Mouse (Mus musculus): ENCODE data around the gene Ppox. TPM values are rescaled to one million over a fixed set of nuclear protein-coding genes. Genes with fewer than 3 reads are reported as not detected.

Ppox gene
- polyA plus RNA-seq, 1 experiment from 2014 or later: 11.4 TPM

- no peak for ATAC-seq
- no peak overlapping the region for H3K27ac ChIP-seq (ENCODE audit: low read depth, low read length)
- no peaks in the 10 kb centered on the region for H3K9me3 ChIP-seq (ENCODE audit: control insufficient read depth)
- 83% methylated on average over 4 of the region's 4 CpGs for WGBS
- peaks cover 68% of the 10 kb centered on the region for H3K36me3 ChIP-seq (ENCODE audit: control insufficient read depth, insufficient read depth)
- H3K4me1 ChIP-seq (replicated peaks; ENCODE audit: control insufficient read depth, insufficient read depth, low read length): no peaks in the 10 kb centered on the region
- H3K4me3 ChIP-seq (ENCODE audit: low read depth, low read length): no peak overlapping the region
- H3K27me3 ChIP-seq (replicated peaks; ENCODE audit: control insufficient read depth, insufficient read depth, low read length): no peaks in the 10 kb centered on the region
- no peak overlapping the region for H3K9ac ChIP-seq (ENCODE audit: low read depth, low read length)
- no peak overlapping the region for H3K4me2 ChIP-seq (replicated peaks; ENCODE audit: low read depth)
- TF ChIP-seq CTCF (IDR thresholded peaks at IDR 0.05; ENCODE audit: low read depth): no peak
Observed at GRCm38 (mm10) chr1:171235791-171236190, 45.2 kb downstream of the Ppox start.

GRCm38 (mm10) chr1:171234538-171234937 is 46.4 kb downstream of the Ppox start:
- peaks cover 62% of the 10 kb centered on the region for H3K36me3 ChIP-seq (ENCODE audit: control insufficient read depth, insufficient read depth)
- H3K4me2 ChIP-seq (replicated peaks; ENCODE audit: low read depth): no peak overlapping the region
- H3K9me3 ChIP-seq (ENCODE audit: control insufficient read depth): no peaks in the 10 kb centered on the region
- ATAC-seq: no peak
- H3K4me1 ChIP-seq (replicated peaks; ENCODE audit: control insufficient read depth, insufficient read depth, low read length): no peaks in the 10 kb centered on the region
- TF ChIP-seq CTCF (IDR thresholded peaks at IDR 0.05; ENCODE audit: low read depth): no peak
- no peak overlapping the region for H3K4me3 ChIP-seq (ENCODE audit: low read depth, low read length)
- no peaks in the 10 kb centered on the region for H3K27me3 ChIP-seq (replicated peaks; ENCODE audit: control insufficient read depth, insufficient read depth, low read length)
- no peak overlapping the region for H3K27ac ChIP-seq (ENCODE audit: low read depth, low read length)
- WGBS: 85% methylated on average over 4 of the region's 4 CpGs
- H3K9ac ChIP-seq (ENCODE audit: low read depth, low read length): no peak overlapping the region

GRCm38 (mm10) chr1:171234126-171234525 is 46.9 kb downstream of the Ppox start, which contains the start of gene Fcer1g:
Gene Fcer1g (minus strand): TSS chr1:171234365.
- Histone ChIP-seq H3K4me1 (replicated peaks; ENCODE audit: control insufficient read depth, insufficient read depth, low read length) (no peaks in the 10 kb centered on the region), H3K9ac (ENCODE audit: low read depth, low read length) (no peak within 1 kb of the TSS), H3K36me3 (ENCODE audit: control insufficient read depth, insufficient read depth) (peaks cover 57% of the 10 kb centered on the region), H3K4me2 (replicated peaks; ENCODE audit: low read depth) (no peak within 1 kb of the TSS), H3K9me3 (ENCODE audit: control insufficient read depth) (no peaks in the 10 kb centered on the region), H3K27me3 (replicated peaks; ENCODE audit: control insufficient read depth, insufficient read depth, low read length) (no peaks in the 10 kb centered on the region), H3K4me3 (ENCODE audit: low read depth, low read length) (no peak within 1 kb of the TSS; the same call in 1 of the 2 replicates), H3K27ac (ENCODE audit: low read depth, low read length) (peak within 1 kb of the TSS; percentile 23; the same call in 1 of the 2 replicates)
- 90% methylated on average over 14 of the region's 14 CpGs for WGBS
- TF ChIP-seq CTCF (IDR thresholded peaks at IDR 0.05; ENCODE audit: low read depth): no peak
- no peak for ATAC-seq

GRCm38 (mm10) chr1:171232800-171233730 is 47.9 kb downstream of the Ppox start:
- H3K4me1 ChIP-seq (replicated peaks; ENCODE audit: control insufficient read depth, insufficient read depth, low read length): no peaks in the 10 kb centered on the region
- WGBS: 67% methylated on average over 12 of the region's 12 CpGs
- no peak overlapping the region for H3K9ac ChIP-seq (ENCODE audit: low read depth, low read length)
- H3K27ac ChIP-seq (ENCODE audit: low read depth, low read length): 0 out of 2 replicates have a peak overlapping the region, but pooled peaks have one; percentile 23
- TF ChIP-seq CTCF (IDR thresholded peaks at IDR 0.05; ENCODE audit: low read depth): no peak
- H3K4me2 ChIP-seq (replicated peaks; ENCODE audit: low read depth): no peak overlapping the region
- no peaks in the 10 kb centered on the region for H3K9me3 ChIP-seq (ENCODE audit: control insufficient read depth)
- peaks cover 47% of the 10 kb centered on the region for H3K36me3 ChIP-seq (ENCODE audit: control insufficient read depth, insufficient read depth)
- no peak overlapping the region; the same call in 1 of the 2 replicates for H3K4me3 ChIP-seq (ENCODE audit: low read depth, low read length)
- ATAC-seq: no peak
- H3K27me3 ChIP-seq (replicated peaks; ENCODE audit: control insufficient read depth, insufficient read depth, low read length): no peaks in the 10 kb centered on the region

GRCm38 (mm10) chr1:171232348-171232747 is 48.6 kb downstream of the Ppox start:
- H3K36me3 ChIP-seq (ENCODE audit: control insufficient read depth, insufficient read depth): peaks cover 40% of the 10 kb centered on the region
- TF ChIP-seq CTCF (IDR thresholded peaks at IDR 0.05; ENCODE audit: low read depth): no peak
- no peak overlapping the region for H3K9ac ChIP-seq (ENCODE audit: low read depth, low read length)
- no peaks in the 10 kb centered on the region for H3K27me3 ChIP-seq (replicated peaks; ENCODE audit: control insufficient read depth, insufficient read depth, low read length)
- H3K27ac ChIP-seq (ENCODE audit: low read depth, low read length): no peak overlapping the region
- no peak overlapping the region for H3K4me2 ChIP-seq (replicated peaks; ENCODE audit: low read depth)
- H3K9me3 ChIP-seq (ENCODE audit: control insufficient read depth): no peaks in the 10 kb centered on the region
- H3K4me3 ChIP-seq (ENCODE audit: low read depth, low read length): no peak overlapping the region
- ATAC-seq: no peak
- WGBS: 77% methylated on average over 5 of the region's 5 CpGs
- no peaks in the 10 kb centered on the region for H3K4me1 ChIP-seq (replicated peaks; ENCODE audit: control insufficient read depth, insufficient read depth, low read length)

GRCm38 (mm10) chr1:171231844-171232243 is 49.1 kb downstream of the Ppox start:
- no peak for ATAC-seq
- Histone ChIP-seq H3K27ac (ENCODE audit: low read depth, low read length) (no peak overlapping the region), H3K27me3 (replicated peaks; ENCODE audit: control insufficient read depth, insufficient read depth, low read length) (no peaks in the 10 kb centered on the region), H3K4me3 (ENCODE audit: low read depth, low read length) (no peak overlapping the region), H3K4me1 (replicated peaks; ENCODE audit: control insufficient read depth, insufficient read depth, low read length) (no peaks in the 10 kb centered on the region), H3K9me3 (ENCODE audit: control insufficient read depth) (no peaks in the 10 kb centered on the region), H3K36me3 (ENCODE audit: control insufficient read depth, insufficient read depth) (peaks cover 35% of the 10 kb centered on the region), H3K9ac (ENCODE audit: low read depth, low read length) (no peak overlapping the region), H3K4me2 (replicated peaks; ENCODE audit: low read depth) (no peak overlapping the region)
- TF ChIP-seq CTCF (IDR thresholded peaks at IDR 0.05; ENCODE audit: low read depth): no peak
- WGBS: 73% methylated on average over 4 of the region's 4 CpGs

Measured in intestine, postnatal 0 days (tissue).